Mouse (Mus musculus): ENCODE data around the gene Calcoco2.
"Not testable (repeated sequence)": the region's sequence is repeated elsewhere in the genome, so short reads cannot be mapped to it uniquely, and the experiment has no call there.

Calcoco2 gene

DNA sequence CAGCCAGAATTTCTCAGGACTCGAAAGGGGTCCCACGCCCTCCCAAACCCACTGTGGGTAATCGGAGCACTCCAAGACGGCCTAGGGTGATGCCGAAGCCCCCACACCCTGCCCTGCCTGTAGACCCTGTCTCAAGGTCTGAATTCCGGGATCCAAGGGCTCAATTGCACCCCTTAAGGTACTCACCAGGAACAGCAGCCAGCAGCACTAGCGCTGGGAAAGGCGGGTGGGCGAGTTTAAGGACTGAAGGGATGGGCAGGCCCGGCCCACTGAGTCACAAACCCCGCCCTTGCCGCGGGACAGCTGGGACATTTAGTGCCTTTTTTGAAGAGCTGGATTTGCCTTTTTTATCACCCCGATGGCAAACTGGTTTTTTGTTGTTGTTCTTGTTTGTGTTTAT, at the start of gene Calcoco2:
Gene Calcoco2, minus strand, starts transcription at position 214 of the 400 bp plus-strand sequence.
- no peak for DNase-seq (ENCODE audit: low spot score)

DNA sequence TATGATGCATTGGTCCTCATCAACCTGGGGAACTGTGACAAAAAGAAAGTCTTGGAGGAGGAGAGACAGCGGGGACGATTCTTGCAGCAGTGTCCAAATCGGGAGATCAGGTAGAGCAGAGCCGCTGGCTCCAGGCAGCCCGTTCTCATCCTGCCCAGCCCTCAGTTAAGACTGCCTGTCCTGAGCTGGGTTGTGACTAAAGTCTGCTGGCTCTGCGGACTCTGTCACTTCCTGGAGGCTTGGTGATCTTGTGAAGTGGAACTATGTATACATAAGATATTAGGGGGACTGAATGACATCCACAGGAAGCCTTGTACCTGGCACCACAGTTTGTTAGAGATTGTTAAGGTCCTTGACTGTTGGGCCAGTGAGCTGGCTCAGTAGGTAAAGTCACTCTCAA, 35.7 kb upstream of the Calcoco2 start:
- no peak for DNase-seq (ENCODE audit: low spot score)

DNA sequence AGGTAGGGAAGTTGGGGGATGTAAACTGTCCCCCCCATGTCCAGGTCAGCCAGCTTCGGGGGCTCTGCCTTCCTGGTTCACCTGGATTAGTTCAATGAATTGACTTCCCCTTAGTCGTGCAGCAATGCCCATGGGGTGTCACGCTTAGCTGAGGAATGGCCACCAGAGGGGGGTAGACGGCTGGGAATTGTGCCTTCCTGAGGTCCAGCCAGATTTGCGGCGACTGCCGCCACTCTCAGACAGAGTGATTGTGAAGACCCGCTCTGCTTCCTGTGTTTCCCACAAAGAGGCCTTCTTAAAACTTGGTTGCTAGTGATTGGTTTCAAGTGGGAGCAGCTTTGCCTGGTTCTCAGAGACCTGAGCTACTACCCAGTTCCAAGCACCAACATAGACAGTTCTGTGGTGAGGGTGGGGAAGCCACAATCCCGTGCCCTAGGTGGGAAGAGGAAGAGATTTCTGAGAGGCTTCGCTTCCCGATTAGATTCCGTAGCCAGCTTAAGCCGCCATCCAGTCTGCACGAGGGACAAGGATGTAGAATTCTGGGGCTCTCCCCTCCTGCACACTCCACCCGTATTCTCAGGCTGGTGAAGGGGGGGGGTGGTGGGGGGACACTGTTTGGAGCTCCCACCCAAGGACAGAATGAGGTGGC, 34.0 kb upstream of the Calcoco2 start:
- peak; percentile 25 for DNase-seq (ENCODE audit: low spot score)

DNA sequence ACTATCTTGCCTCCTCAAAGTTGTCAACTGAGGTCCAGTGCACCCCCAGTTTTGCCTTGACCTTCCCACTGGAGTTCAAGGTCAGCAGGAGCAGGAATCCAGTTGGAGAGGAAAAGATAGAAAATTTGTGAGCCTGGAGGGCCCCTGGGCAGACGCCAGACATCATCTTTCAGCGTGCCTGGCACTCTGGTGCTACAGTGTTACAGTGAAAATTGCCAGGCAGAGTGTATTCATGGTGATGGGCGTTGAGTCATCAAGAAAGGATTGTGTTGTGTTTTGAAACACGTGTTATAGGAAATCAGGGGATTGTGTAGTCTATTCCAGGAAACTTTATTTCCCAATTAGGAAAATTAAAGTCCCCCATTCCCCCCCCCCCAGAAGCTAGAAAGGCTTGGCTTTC, 32.0 kb upstream of the Calcoco2 start:
- no peak for DNase-seq (ENCODE audit: low spot score)

DNA sequence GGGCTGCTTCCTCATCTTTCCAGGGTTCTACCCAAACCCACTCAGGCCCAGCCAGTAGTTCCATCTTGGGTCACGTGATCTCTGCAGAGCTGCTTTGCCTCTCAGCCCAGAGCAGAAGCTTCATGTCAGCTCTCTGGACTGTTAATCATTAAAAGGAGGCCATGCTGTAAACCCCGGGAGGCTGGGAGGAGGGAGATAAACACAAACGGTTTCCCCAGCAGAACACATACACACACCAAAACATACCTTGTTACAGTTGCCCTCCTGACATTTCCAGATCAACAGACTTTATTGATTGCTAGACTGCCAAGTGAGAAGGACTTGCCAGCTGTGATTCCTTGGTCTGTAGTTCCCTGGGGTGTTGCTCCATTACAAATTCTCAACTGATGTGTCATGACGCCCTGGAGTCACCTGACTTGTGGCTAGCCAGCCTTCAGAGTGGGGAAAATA, 29.0 kb upstream of the Calcoco2 start:
- DNase-seq (ENCODE audit: low spot score) = no peak

DNA sequence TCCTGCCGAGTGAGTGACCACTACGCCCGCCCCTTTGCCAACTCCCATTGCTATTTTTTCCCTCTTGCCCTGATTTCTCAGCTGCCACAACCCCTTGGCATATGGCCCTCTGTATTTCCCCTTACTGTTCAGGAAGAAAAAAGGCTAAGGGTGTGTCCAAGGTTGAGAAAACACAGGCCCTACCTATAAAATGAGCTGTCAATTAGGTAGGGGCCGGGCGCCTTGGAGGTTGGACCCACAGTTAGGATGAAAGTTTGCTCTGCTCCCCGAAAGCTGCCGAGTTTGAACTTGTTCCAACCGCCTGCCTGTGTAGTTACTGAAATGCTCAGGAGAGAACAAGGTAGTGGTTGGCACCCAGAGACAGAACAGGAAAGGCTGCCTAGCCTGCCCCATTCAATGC, 24.1 kb upstream of the Calcoco2 start:
- DNase-seq (ENCODE audit: low spot score) = no peak

DNA sequence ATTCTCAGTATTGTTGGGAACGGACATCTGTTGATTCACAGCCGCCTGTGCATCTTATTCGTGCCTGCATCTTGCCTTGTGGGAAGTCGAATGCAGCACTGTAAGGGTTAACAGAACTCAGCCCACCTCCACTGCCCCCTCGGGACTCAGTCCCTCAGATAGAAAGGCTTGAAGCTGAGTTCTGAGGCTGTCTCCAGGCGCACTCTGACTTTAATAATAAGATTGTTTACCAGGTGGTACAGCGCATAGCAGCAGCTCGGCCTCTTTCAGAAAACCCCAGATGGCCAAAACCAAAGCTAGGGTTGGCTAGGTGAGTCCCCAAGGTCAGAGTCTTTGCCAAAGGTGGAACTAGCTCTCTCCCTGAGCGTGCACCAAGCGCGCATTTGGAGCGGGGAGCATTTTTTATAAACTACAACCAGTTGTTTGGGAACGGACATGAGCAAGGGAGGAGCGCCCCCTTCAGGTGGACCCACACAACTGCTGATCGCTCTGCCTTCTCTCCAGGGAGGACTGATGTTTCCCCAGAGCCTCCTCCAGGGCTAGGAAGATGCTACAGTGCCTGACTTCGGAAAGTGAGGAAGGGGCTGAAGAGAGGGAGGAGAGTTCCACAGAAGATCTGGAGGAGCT, 21.6 kb upstream of the Calcoco2 start, which contains the start of gene Ttll6:
Gene Ttll6, plus strand, starts transcription at position 548 of the 627 bp plus-strand sequence.
- peak; percentile 32 for DNase-seq (ENCODE audit: low spot score)

DNA sequence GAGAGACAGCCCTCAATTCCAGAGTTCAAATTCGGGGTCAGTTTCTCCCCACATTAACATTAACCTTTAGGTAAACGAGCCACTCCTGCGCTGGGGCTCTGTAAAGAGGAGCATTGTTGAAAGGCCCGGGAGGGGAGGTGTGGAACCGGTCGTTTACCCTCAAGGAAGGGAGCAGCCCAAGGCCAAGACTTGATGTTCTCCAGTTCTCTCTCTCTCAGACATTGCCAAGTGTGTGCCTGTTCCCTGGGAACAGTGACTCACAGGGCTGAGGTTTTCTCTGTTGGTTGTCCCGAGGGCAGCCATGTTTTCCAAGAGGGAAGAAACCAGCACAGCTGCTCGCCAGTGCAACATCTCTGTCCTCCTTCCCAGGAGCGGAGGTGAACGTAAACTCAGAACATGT, 18.8 kb upstream of the Calcoco2 start:
- no peak for DNase-seq (ENCODE audit: low spot score)

DNA sequence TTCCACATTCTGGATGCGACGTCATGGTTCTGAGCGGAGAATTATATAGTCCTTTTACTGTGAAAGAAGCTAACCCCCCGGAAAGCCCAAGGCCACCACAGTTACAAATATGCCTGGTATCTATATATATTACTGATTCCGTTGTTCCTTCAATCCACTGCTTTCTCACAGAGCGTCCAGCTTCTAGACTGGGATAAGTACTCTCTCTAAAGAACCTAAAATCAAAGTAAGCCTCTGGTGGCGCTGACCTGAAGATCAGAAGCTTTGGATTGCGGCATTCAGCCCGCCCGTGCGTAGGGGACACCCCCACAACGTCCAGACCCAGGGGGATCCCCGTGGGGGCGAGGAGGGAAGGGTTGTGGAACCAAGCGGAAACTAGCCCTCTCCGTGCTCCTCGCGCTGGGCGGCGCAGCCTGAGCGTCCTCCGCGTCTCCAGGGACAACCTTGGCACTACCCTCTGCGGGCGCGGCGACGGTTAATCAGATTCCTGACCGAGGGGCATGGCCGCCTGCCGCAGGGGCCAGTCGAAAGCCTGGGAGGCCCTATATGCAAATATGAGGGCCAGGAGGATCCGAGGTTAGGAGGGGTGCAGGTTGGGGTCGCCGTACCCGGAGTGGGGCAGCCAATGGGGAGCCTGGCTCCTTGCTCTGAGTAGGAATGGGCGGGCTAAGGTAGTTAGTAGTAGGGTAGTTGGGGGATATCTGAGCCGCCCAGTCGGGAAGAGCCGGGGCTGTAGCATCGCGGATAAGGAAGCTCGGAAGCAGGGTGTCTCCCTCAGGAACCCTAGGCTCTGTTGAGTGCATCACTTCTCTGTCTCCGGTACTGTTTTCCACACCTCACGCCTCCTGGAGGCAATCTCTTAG, 12.5 kb upstream of the Calcoco2 start:
- no peak for DNase-seq (ENCODE audit: low spot score)

DNA sequence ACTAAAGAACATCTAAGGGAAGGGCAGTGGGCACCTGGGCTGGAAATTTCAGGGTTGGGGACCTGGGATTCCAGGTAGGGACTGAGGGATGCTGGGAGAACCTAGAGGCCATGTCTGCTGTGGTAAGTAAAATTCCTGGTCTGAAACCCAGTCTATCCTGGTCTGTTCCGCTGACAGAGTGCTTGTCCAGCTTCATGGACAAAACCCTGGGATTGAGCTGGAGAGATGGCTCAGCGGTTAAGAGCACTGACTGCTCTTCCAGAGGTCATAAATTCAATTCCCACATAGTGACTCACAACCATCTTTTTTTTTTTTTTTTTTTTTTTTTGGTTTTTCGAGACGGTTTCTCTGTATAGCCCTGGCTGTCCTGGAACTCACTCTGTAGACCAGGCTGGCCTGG, 11.0 kb upstream of the Calcoco2 start:
- not testable (repeated sequence) for DNase-seq (ENCODE audit: low spot score)

DNA sequence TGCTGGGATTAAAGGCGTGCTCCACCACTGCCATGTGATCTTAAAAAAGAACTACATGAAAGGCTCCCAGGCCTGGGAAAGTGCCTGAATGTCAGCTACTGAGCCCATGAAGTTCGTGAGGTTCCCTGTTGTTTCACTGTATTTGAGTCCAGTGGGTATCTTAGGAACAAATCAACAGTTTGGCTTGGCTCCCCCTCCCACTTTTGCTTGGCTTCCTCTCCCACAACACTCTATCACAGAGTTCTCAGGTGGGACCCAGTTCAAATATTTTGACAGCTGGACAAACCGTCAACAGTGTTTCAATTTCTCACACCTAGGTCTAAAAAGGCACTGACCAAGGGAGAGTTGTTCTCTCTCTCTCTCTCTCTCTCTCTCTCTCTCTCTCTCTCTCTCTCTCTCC, 7.6 kb upstream of the Calcoco2 start:
- DNase-seq (ENCODE audit: low spot score) = no peak

DNA sequence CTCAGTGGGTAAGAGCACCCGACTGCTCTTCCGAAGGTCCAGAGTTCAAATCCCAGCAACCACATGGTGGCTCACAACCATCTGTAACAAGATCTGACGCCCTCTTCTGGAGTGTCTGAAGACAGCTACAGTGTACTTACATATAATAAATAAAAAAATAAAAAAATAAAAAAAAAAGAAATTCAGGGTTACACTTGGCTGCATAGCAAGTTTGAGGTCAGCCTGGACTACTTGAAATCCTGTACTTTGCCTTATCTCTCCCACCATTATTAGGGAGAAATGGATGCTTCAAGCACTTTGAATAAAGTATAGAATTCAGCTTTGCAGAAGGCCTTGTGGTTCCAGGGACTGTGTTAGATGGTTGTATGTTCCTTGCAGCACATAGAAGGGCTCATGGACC, 5.2 kb upstream of the Calcoco2 start:
- not testable (repeated sequence) for DNase-seq (ENCODE audit: low spot score)

DNA sequence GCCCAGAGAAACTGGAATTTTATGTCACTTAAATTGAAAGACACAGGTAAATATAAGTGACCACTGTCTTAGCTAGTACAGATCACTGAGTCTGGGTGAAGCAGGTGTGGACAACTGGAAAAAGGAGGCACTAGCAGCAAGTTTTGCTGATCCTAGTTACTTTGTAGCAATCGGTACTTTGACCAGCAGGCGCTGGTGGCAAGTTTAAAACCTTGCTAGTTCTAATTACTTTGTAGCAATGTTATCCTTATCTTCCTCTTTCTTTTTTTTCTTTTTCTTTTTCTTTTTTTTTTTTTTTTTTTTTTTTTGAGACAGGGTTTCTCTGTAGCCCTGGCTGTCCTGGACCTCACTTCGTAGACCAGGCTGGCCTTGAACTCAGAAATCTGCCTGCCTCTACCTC, 4.4 kb upstream of the Calcoco2 start:
- DNase-seq (ENCODE audit: low spot score) = no peak

DNA sequence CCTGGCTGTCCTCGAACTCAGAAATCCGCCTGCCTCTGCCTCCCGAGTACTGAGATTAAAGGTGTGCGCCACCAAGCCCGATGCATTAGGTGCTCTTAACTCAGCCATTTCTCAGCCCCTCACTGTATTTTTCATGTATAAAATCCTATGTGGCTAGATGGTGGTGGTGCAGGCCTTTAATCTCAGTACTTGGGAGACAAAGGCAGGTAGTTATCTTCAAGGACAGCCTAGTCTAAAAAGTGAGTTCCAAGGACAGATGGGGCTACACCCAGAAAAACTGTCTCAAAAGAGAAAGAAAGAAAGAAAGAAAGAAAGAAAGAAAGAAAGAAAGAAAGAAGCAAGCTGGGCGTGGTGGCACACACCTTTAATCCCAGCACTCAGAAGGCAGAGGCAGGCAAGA, 3.7 kb upstream of the Calcoco2 start:
- DNase-seq (ENCODE audit: low spot score) = no peak

DNA sequence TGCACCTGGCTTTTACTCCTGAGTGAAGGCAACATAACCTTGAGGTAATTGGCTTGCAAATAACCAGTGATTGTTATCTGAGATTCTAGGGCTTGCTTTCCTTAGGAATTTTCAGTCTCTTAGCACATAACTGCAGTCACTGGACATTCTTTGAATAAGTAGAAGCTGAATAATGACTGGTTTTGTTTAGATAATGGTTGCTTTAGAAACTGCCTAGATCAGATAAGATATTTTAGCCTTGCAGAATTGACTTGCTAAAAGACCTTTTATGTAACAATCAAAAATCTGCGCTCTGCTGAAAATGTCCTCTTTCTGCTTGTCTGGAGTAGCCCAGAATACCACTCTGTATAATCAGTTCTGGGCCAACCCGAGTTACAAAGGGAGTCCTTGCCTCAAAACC, 2.3 kb upstream of the Calcoco2 start:
- no peak for DNase-seq (ENCODE audit: low spot score)

DNA sequence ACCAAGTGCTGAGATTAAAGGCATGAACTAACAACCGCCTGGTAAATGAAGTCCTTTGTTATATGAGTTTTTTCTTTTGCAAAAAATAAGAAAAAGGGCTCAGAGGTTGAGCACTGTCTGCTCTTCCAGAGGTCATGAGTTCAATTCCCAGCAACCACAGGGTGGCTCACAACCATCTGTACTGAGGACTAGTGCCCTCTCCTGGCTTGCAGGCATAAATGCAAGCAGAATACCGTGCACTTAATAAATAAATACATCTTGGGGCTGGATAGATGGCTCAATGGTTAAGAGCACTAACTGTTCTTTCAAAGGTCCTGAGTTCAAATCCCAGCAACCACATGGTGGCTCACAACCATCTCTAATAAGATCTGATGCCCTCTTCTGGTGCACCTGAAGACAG, 814 bp downstream of the Calcoco2 start:
- not testable (repeated sequence) for DNase-seq (ENCODE audit: low spot score)

DNA sequence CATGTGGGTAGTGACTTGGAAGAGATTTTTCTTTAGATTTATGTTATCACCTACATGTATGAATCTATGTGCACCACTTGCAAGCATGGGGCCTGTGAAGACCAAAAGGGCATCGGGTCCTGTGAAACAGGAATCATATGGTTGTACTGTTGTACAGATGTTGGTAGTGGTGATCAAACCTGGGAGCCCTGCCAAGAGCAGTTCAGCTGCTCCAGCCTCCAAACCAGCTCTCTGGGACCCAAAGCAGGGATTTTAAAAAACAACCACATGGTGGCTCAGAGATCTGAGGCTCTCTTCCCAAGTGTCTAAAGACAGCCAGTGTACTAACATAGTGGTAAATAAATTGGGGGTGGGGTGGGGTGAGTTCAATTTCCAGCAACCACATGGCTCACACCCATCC, 3.4 kb downstream of the Calcoco2 start:
- no peak for DNase-seq (ENCODE audit: low spot score)

DNA sequence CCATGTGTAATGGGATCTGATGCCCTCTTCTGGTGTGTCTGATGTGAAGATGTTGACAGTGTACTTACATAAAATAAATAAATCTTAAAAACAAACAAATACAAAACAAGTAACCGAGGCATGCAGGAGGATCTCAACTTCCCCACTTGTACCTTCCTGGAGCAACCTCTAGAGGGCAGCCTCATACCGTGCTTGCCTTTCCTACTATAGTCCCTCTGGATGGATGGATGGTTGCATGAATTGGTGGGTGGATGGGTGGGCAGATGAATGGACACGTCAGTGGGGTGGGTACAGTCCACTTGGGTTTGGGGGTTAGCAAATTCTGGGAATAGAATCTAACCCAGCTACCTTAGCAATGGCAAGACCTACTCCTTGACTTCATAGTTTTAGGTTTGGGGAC, 18.4 kb downstream of the Calcoco2 start:
- no peak for DNase-seq (ENCODE audit: low spot score)

DNA sequence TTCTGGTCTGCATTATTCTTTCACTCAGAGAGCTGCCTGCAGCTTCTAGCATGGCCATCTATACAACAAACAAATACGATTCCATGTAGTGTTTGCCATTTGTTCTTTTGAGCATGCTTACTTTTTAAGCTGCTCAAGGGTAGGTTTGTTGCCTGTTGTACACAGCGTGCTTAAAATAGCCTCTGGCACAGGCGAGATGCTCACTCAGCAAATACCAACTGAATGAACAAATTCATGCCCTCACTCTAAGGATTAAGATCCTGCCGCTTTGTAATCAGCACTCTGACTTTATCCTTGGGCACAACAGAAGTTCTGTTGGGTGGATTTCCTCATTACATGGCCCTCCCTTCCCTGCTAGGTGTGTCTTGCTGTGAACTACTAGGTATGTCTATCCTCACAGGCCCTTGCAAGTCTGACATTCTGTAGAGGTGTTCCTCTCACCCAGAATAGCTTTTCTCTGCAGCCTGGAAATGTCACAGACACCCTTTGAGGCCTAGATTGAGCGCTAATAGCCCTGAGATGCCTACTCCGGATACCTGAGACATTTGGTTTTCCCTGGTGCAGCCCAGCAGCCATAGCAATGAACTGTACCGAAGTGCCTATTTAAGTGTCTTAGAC, 19.0 kb downstream of the Calcoco2 start:
- no peak for DNase-seq (ENCODE audit: low spot score)

DNA sequence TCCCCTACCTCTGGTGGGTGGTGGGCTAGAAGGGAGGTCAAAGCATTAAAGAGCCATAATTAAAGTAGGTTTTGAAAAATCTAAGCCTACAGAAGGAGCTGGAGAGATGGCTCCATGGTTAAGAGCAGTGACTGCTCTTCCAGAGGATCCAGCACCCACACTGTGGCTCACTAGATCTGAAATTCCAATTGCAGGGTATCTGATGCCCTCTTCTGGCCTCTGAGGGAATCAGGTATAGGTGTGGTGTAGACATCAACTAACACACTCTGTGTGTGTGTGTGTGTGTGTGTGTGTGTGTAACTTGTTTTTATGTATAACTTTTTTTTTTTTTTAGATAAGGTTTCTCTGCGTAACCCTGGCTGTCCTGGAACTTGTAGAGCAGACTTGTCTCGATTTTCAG, 20.7 kb downstream of the Calcoco2 start:
- DNase-seq (ENCODE audit: low spot score) = no peak

DNA sequence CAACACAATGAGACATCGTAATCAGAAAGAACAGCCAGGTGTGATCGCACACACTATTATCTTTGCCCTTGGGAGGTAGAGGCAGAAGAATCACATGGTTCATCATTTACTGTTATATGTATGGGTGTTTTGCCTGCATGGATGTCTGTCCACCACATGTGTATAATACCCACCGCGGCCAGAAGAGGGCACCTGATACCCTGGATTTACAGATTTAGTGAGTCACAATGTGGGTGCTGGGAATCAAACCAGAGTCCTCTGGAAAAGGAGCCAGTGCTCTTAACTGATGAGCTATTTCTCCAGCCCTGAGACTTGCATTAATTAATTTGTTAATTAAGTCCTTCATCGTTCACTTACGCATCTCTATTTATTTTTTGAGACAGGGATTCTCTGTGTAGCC, 23.8 kb downstream of the Calcoco2 start:
- DNase-seq (ENCODE audit: low spot score) = no peak

DNA sequence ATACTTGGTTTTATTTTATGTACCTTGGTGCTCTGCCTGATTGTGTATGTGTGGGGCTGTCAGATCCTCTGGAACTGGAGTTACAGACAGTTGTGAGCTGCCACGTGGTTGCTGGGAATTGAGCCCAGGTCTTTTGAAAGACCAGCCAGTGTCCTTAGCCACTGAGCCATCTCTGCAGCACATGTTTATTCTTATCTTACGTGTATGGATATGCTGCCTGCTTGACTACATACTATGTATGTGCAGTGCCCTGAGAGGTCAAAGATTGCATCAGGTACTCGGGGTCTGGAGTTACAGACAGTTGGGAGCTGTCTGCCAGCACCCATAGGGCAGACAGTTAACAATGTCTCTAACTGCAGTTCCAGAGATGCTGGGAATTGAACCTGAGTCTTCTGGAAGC, 29.1 kb downstream of the Calcoco2 start:
- DNase-seq (ENCODE audit: low spot score) = no peak

DNA sequence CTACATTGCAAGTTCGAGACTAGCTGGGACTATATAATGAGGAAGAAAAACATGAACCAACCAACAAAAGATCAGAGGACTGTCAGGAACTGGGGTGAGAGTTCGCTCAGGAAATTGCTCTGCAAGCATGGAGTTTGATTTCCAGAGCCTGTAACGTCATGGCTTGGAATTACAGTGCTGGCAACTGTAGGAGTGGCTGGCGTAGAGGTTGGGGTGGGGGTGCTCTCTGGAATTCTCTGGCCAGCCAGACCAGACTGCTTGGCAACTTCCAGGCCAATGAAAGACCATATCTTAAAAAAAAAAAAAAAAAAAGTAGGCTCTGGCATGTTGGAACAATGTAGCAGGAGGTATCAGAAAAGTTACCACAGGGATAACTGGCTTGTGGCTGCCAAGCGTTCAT, 31.0 kb downstream of the Calcoco2 start:
- no peak for DNase-seq (ENCODE audit: low spot score)

All from urinary bladder, postnatal 10 days (tissue).